Mouse (Mus musculus) heart, postnatal 4 days (tissue): ENCODE results near the gene Gpbar1. TPM values are rescaled to one million over a fixed set of nuclear protein-coding genes. Genes with fewer than 3 reads are reported as not detected.
A peak's percentile ranks its signal among the peaks of the same experiment; 100 is the strongest.
"Not testable (repeated sequence)": the region's sequence is repeated elsewhere in the genome, so short reads cannot be mapped to it uniquely, and the experiment has no call there.

ENCODE experiments used
- DNase-seq: peaks from one replicate; pipeline ENCODE4 v3.0.0; 2021
- total RNA-seq, 2 experiments: library from RNA; stranded (reverse); gene quantifications; 2 replicates each; pipeline ENCODE4 v1.2.3; 2021

Gene Gpbar1
- total RNA-seq, 2 experiments from 2014 or later, result not detected

GRCm38 (mm10) chr1:74296477-74296876 lies 18.1 kb downstream of the Gpbar1 start:
- no peak for DNase-seq

GRCm38 (mm10) chr1:74297269-74297668 lies 18.9 kb downstream of the Gpbar1 start:
- DNase-seq, result peak; percentile 54

- no peak for DNase-seq
These were observed 19.9 kb downstream of the Gpbar1 start for GRCm38 (mm10) chr1:74298157-74298750.

GRCm38 (mm10) chr1:74298996-74299395 lies 20.6 kb downstream of the Gpbar1 start:
- peak; percentile 71 for DNase-seq

- no peak for DNase-seq
These were observed 22.2 kb downstream of the Gpbar1 start for GRCm38 (mm10) chr1:74300347-74301110.

- no peak for DNase-seq
These were observed 23.9 kb downstream of the Gpbar1 start for GRCm38 (mm10) chr1:74302229-74302628.

- no peak for DNase-seq
These were observed 24.5 kb downstream of the Gpbar1 start for GRCm38 (mm10) chr1:74302835-74303234.

- DNase-seq, result peak; percentile 84
These were observed 25.4 kb downstream of the Gpbar1 start for GRCm38 (mm10) chr1:74303509-74304338.

GRCm38 (mm10) chr1:74304339-74304790 lies 26.0 kb downstream of the Gpbar1 start:
- no peak for DNase-seq

- no peak for DNase-seq
These were observed 26.6 kb downstream of the Gpbar1 start for GRCm38 (mm10) chr1:74304946-74305345.

- no peak for DNase-seq
These were observed 27.2 kb downstream of the Gpbar1 start, which contains the start of gene Tmbim1 for GRCm38 (mm10) chr1:74305522-74305921. Gene Tmbim1 (minus strand): TSS chr1:74305622.

GRCm38 (mm10) chr1:74307146-74307545 lies 28.8 kb downstream of the Gpbar1 start:
- DNase-seq, result no peak

GRCm38 (mm10) chr1:74308001-74308964 lies 29.9 kb downstream of the Gpbar1 start:
- no peak for DNase-seq

GRCm38 (mm10) chr1:74309767-74310166 lies 31.4 kb downstream of the Gpbar1 start:
- DNase-seq, result peak; percentile 55

- DNase-seq, result peak; percentile 75
These were observed 34.8 kb downstream of the Gpbar1 start for GRCm38 (mm10) chr1:74313049-74313692.

- no peak for DNase-seq
These were observed 36.4 kb downstream of the Gpbar1 start for GRCm38 (mm10) chr1:74314796-74315195.

- DNase-seq, result no peak
These were observed 37.9 kb downstream of the Gpbar1 start for GRCm38 (mm10) chr1:74316114-74316827.

GRCm38 (mm10) chr1:74318711-74319110 lies 40.4 kb downstream of the Gpbar1 start:
- no peak for DNase-seq

GRCm38 (mm10) chr1:74321396-74321795 lies 43.0 kb downstream of the Gpbar1 start:
- DNase-seq, result no peak

GRCm38 (mm10) chr1:74326916-74327315 lies 48.6 kb downstream of the Gpbar1 start:
- DNase-seq, result not testable (repeated sequence)
